20 mouse cellular contexts compared by ENCODE assay signal in the genomic region with DNA sequence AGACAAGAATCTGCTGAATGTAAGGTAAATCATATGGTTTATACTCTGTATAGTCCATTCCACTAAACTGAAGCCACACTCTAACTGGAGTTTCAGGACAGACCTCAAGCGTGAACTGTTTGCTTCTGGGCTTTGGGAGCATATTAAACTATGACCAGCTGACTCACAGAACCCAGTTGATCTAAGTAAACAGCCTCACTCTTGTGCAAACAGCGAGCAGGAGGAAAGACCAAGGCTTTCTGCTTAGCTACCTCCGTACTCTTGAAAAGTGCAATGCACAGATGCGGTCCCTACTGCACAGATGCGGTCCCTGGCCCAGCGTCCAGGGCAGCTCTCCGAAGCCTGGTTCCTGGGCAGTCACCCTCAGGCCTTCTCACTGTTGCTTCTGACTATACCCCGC. TPM values are rescaled to one million over a fixed set of nuclear protein-coding genes. Genes with fewer than 3 reads are reported as not detected.
A peak's percentile ranks its signal among the peaks of the same experiment; 100 is the strongest.
DNase-seq lines count a peak whose midpoint lies in the region; ATAC-seq lines count a peak whose summit lies in the region.
"Had no signal": no experiment of that assay in that cellular context is flagged by ENCODE, and none has a peak within 500 bp of the region (broad histone marks: within the 10 kb centered on the region; RNA-seq: fewer than 3 reads in every experiment).

No protein-coding gene starts in this region.

- no peaks in the 10 kb centered on the region for H3K36me3 ChIP-seq in midbrain, embryonic 11.5 days (ENCODE audit: control insufficient read depth, insufficient read depth, low read length)
- no peaks in the 10 kb centered on the region for H3K36me3 ChIP-seq in midbrain, embryonic 16.5 days (ENCODE audit: control insufficient read depth, insufficient read depth, low read length)
- H3K36me3 ChIP-seq in intestine, embryonic 15.5 days, result no peaks in the 10 kb centered on the region
- H3K36me3 ChIP-seq in liver, embryonic 12.5 days, result peaks cover 5% of the 10 kb centered on the region; the same call in 1 of the 2 replicates
- no peaks in the 10 kb centered on the region for H3K36me3 ChIP-seq in stomach, embryonic 14.5 days (ENCODE audit: control insufficient read depth, insufficient read depth, low read length)

- no peak overlapping the region for H3K4me2 ChIP-seq in midbrain, embryonic 11.5 days
- H3K4me2 ChIP-seq in midbrain, embryonic 16.5 days (ENCODE audit: low read length), result no peak overlapping the region
- H3K4me2 ChIP-seq in intestine, embryonic 15.5 days (replicated peaks), result no peak overlapping the region
- H3K4me2 ChIP-seq in liver, embryonic 12.5 days, result no peak overlapping the region
- no peak overlapping the region for H3K4me2 ChIP-seq in stomach, embryonic 14.5 days (replicated peaks; ENCODE audit: low read depth, low read length)
- H3K4me2 ChIP-seq: kidney, embryonic 15.5 days had no signal

- 82% methylated on average over 8 of the region's 8 CpGs for WGBS in midbrain, embryonic 11.5 days
- WGBS in midbrain, embryonic 16.5 days, result 89% methylated on average over 8 of the region's 8 CpGs
- 55% methylated on average over 8 of the region's 8 CpGs for WGBS in intestine, embryonic 15.5 days
- 80% methylated on average over 8 of the region's 8 CpGs for WGBS in liver, embryonic 12.5 days (ENCODE audit: insufficient replicate concordance)
- 66% methylated on average over 8 of the region's 8 CpGs for WGBS in stomach, embryonic 14.5 days

- no peak overlapping the region for H3K4me3 ChIP-seq in midbrain, embryonic 11.5 days (ENCODE audit: low read depth, low read length)
- H3K4me3 ChIP-seq in midbrain, embryonic 16.5 days (ENCODE audit: low read depth, low read length), result no peak overlapping the region
- no peak overlapping the region for H3K4me3 ChIP-seq in intestine, embryonic 15.5 days (replicated peaks)
- no peak overlapping the region for H3K4me3 ChIP-seq in liver, embryonic 12.5 days
- H3K4me3 ChIP-seq in stomach, embryonic 14.5 days (ENCODE audit: low read depth, low read length), result no peak overlapping the region
- H3K4me3 ChIP-seq: kidney, embryonic 15.5 days had no signal

- peak; percentile 67; the same call in 1 of the 2 replicates for ATAC-seq in midbrain, embryonic 11.5 days (ENCODE audit: low FRiP score)
- no peak for ATAC-seq in midbrain, embryonic 16.5 days
- peak; percentile 83 for ATAC-seq in intestine, embryonic 15.5 days
- ATAC-seq in liver, embryonic 12.5 days, result 0 out of 2 replicates have a peak, but pooled peaks have one; percentile 30
- peak; percentile 81 for ATAC-seq in stomach, embryonic 14.5 days (ENCODE audit: insufficient number of reproducible peaks, insufficient read depth, low FRiP score, low read depth)
- ATAC-seq in megakaryocyte, adult 5-6 weeks (ENCODE audit: poor library complexity, severe bottlenecking), result no peak
- ATAC-seq: forebrain, embryonic 16.5 days; inflammation-experienced regulatory T-cells, adult 6 months had no signal

- H3K27me3 ChIP-seq in midbrain, embryonic 11.5 days (ENCODE audit: control insufficient read depth, insufficient read depth, low read length), result no peaks in the 10 kb centered on the region
- no peaks in the 10 kb centered on the region for H3K27me3 ChIP-seq in midbrain, embryonic 16.5 days (ENCODE audit: control insufficient read depth, insufficient read depth, low read depth, low read length)
- H3K27me3 ChIP-seq in intestine, embryonic 15.5 days (replicated peaks), result no peaks in the 10 kb centered on the region
- H3K27me3 ChIP-seq in liver, embryonic 12.5 days (replicated peaks), result no peaks in the 10 kb centered on the region
- no peaks in the 10 kb centered on the region for H3K27me3 ChIP-seq in stomach, embryonic 14.5 days (ENCODE audit: control insufficient read depth, insufficient read depth, low read length)
- H3K27me3 ChIP-seq: kidney, embryonic 15.5 days had no signal

- no peak overlapping the region for H3K9ac ChIP-seq in midbrain, embryonic 11.5 days (ENCODE audit: low read length)
- H3K9ac ChIP-seq in midbrain, embryonic 16.5 days (ENCODE audit: low read depth, low read length), result no peak overlapping the region
- no peak overlapping the region for H3K9ac ChIP-seq in intestine, embryonic 15.5 days
- no peak overlapping the region for H3K9ac ChIP-seq in liver, embryonic 12.5 days
- H3K9ac ChIP-seq in stomach, embryonic 14.5 days (replicated peaks; ENCODE audit: low read depth, low read length), result no peak overlapping the region
- H3K9ac ChIP-seq: kidney, embryonic 15.5 days had no signal

- DNase-seq in midbrain, embryonic 11.5 days (ENCODE audit: low spot score, missing footprints), result peak; percentile 35
- DNase-seq in cerebellum, postnatal 10 days, result no peak
- DNase-seq in cerebellum, adult 18-20 months, result no peak
- DNase-seq: adrenal gland, postnatal 10 days; B cell, adult 2 months; cerebellum, postnatal 14 days; embryo, embryonic 11 days; gastrocnemius, postnatal 36 days; kidney, postnatal 4 days; right cerebral cortex, postnatal 4 days; thymus, postnatal 4 days had no signal

- no peak overlapping the region for H3K27ac ChIP-seq in midbrain, embryonic 11.5 days (ENCODE audit: low read depth, low read length)
- H3K27ac ChIP-seq in midbrain, embryonic 16.5 days (ENCODE audit: low read length), result no peak overlapping the region
- no peak overlapping the region for H3K27ac ChIP-seq in intestine, embryonic 15.5 days
- no peak overlapping the region for H3K27ac ChIP-seq in liver, embryonic 12.5 days
- peak overlapping the region; percentile 27; the same call in 1 of the 2 replicates for H3K27ac ChIP-seq in stomach, embryonic 14.5 days (ENCODE audit: low read length)
- H3K27ac ChIP-seq: kidney, embryonic 15.5 days had no signal

- peaks cover 2% of the 10 kb centered on the region; the same call in 1 of the 2 replicates for H3K4me1 ChIP-seq in midbrain, embryonic 11.5 days (ENCODE audit: control insufficient read depth, insufficient read depth, low read length)
- H3K4me1 ChIP-seq in midbrain, embryonic 16.5 days (ENCODE audit: control insufficient read depth, insufficient read depth, low read length), result peaks cover 2% of the 10 kb centered on the region; the same call in 1 of the 2 replicates
- H3K4me1 ChIP-seq in intestine, embryonic 15.5 days (replicated peaks), result 0 out of 2 replicates have a peak, but pooled peaks cover 2% of the 10 kb centered on the region
- peaks cover 41% of the 10 kb centered on the region for H3K4me1 ChIP-seq in liver, embryonic 12.5 days
- 0 out of 2 replicates have a peak, but pooled peaks cover 3% of the 10 kb centered on the region for H3K4me1 ChIP-seq in stomach, embryonic 14.5 days (ENCODE audit: control insufficient read depth, insufficient read depth, low read length)
- H3K4me1 ChIP-seq: kidney, embryonic 15.5 days had no signal

- no peaks in the 10 kb centered on the region for H3K9me3 ChIP-seq in midbrain, embryonic 11.5 days (ENCODE audit: control insufficient read depth, low read length)
- no peaks in the 10 kb centered on the region for H3K9me3 ChIP-seq in midbrain, embryonic 16.5 days (replicated peaks; ENCODE audit: control insufficient read depth, low read length, poor library complexity, severe bottlenecking)
- H3K9me3 ChIP-seq in intestine, embryonic 15.5 days, result no peaks in the 10 kb centered on the region
- no peaks in the 10 kb centered on the region for H3K9me3 ChIP-seq in liver, embryonic 12.5 days (replicated peaks)
- H3K9me3 ChIP-seq in stomach, embryonic 14.5 days (ENCODE audit: control insufficient read depth, low read depth, low read length), result no peaks in the 10 kb centered on the region
- H3K9me3 ChIP-seq: kidney, embryonic 15.5 days had no signal

RNA-seq across cellular contexts. Expression of gene Slc35d3, which starts 26.0 kb away (rescaled TPM):
- 0.63 and 0.68 TPM in 2 replicates for polyA plus RNA-seq in midbrain, embryonic 11.5 days (2014; fragmentation: Nextera tagmentation; extraction: Ambion mirVana)
- 1.5 and 2.5 TPM in 2 replicates for polyA plus RNA-seq in midbrain, embryonic 16.5 days (2015; fragmentation: Nextera tagmentation; extraction: Ambion mirVana)
- 0.52 and 0.77 TPM in 2 replicates for polyA plus RNA-seq in intestine, embryonic 15.5 days (2015; fragmentation: Nextera tagmentation; extraction: Ambion mirVana)
- polyA plus RNA-seq in liver, embryonic 12.5 days (2016; fragmentation: Nextera tagmentation; extraction: Ambion mirVana), result 9.9 and 10.0 TPM in 2 replicates
- polyA plus RNA-seq in stomach, embryonic 14.5 days (2014; fragmentation: Nextera tagmentation; extraction: Ambion mirVana), result 0.14 and 0.21 TPM in 2 replicates
- not detected in 2 replicates for total RNA-seq in megakaryocyte, adult 5-6 weeks (2015)
- 0.07 and 0.24 TPM in 2 replicates for total RNA-seq in megakaryocyte, adult 5-6 weeks (2017)
- total RNA-seq: gastrocnemius, postnatal 36 days; heart, adult 8-10 months had no signal
- polyA plus RNA-seq: inflammation-experienced regulatory T-cells, adult 6 months had no signal

RNA-seq across cellular contexts. Expression of gene Pex7, which starts 30.2 kb away (rescaled TPM):
- polyA plus RNA-seq in midbrain, embryonic 11.5 days (2014; fragmentation: Nextera tagmentation; extraction: Ambion mirVana), result 33.4 and 33.6 TPM in 2 replicates
- polyA plus RNA-seq in midbrain, embryonic 16.5 days (2015; fragmentation: Nextera tagmentation; extraction: Ambion mirVana), result 26.0 and 32.8 TPM in 2 replicates
- polyA plus RNA-seq in intestine, embryonic 15.5 days (2015; fragmentation: Nextera tagmentation; extraction: Ambion mirVana), result 48.8 and 50.3 TPM in 2 replicates
- 29.7 and 30.9 TPM in 2 replicates for polyA plus RNA-seq in liver, embryonic 12.5 days (2016; fragmentation: Nextera tagmentation; extraction: Ambion mirVana)
- 34.8 and 37.3 TPM in 2 replicates for polyA plus RNA-seq in stomach, embryonic 14.5 days (2014; fragmentation: Nextera tagmentation; extraction: Ambion mirVana)
- total RNA-seq in megakaryocyte, adult 5-6 weeks (2015), result 36.0 and 47.6 TPM in 2 replicates
- 13.5 and 19.5 TPM in 2 replicates for total RNA-seq in megakaryocyte, adult 5-6 weeks (2017)

RNA-seq across cellular contexts. Expression of gene Map3k5, which starts 57.0 kb away (rescaled TPM):
- 0.51 and 1.0 TPM in 2 replicates for polyA plus RNA-seq in midbrain, embryonic 11.5 days (2014; fragmentation: Nextera tagmentation; extraction: Ambion mirVana)
- 1.1 and 1.2 TPM in 2 replicates for polyA plus RNA-seq in midbrain, embryonic 16.5 days (2015; fragmentation: Nextera tagmentation; extraction: Ambion mirVana)
- polyA plus RNA-seq in intestine, embryonic 15.5 days (2015; fragmentation: Nextera tagmentation; extraction: Ambion mirVana), result 1.9 and 2.4 TPM in 2 replicates
- polyA plus RNA-seq in liver, embryonic 12.5 days (2016; fragmentation: Nextera tagmentation; extraction: Ambion mirVana), result 1.2 and 1.3 TPM in 2 replicates
- 4.6 and 5.0 TPM in 2 replicates for polyA plus RNA-seq in stomach, embryonic 14.5 days (2014; fragmentation: Nextera tagmentation; extraction: Ambion mirVana)
- 25.4 and 37.0 TPM in 2 replicates for total RNA-seq in megakaryocyte, adult 5-6 weeks (2015)
- 36.7 and 42.4 TPM in 2 replicates for total RNA-seq in megakaryocyte, adult 5-6 weeks (2017)

Comparison
In these comparisons a context has a peak if more than half of its experiments do, and no peak if none do; other contexts are left out.
1. ATAC-seq: peak in midbrain, embryonic 11.5 days (single experiment), intestine, embryonic 15.5 days (single experiment), liver, embryonic 12.5 days (single experiment) and stomach, embryonic 14.5 days (single experiment); none in midbrain, embryonic 16.5 days (single experiment) and megakaryocyte, adult 5-6 weeks (single experiment).